Mouse (Mus musculus) cerebellum, adult 2 months (tissue): Measurements from ENCODE around the gene Mmp27.

Experiments
- CTCF ChIP-seq: fragments of 200-500 bp; IDR thresholded peaks from 2 replicates; pipeline ENCODE4 v1.5.1; 2011; ENCODE audit warnings: low read depth, mild to moderate bottlenecking, control low read depth, low read length, moderate library complexity, borderline replicate concordance; ENCODE audit not compliant: insufficient read depth
- POLR2A ChIP-seq: fragments of 200-500 bp; IDR thresholded peaks from 2 replicates; pipeline ENCODE4 v1.6.1; 2011; ENCODE audit warnings: low read length, control low read depth, borderline replicate concordance; ENCODE audit not compliant: insufficient read depth

DNA sequence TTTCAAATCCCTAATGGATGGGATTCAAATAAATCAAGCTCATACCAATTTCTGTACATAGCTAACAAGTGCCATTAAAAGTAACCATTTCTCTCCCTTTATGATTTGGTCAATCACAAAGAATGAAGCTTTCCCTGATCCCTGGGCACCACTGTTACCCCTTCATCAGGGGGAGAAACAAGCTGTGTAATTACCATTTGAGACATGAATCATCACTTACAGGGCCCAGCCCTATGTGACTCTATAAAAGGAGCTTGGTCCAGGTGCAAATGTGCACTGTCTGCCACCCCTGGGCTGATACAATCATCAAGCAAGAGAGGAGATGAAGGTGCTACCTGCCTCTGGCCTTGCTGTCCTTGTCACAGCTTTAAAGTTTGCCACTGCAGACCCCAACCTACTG, 56.7 kb downstream of the Mmp27 start, which contains the start of gene Mmp20:
- no peak for TF ChIP-seq POLR2A
- TF ChIP-seq CTCF = no peak
